Mouse (Mus musculus) kidney, embryonic 14.5 days (tissue): ENCODE data around the gene Scfd2. TPM values are rescaled to one million over a fixed set of nuclear protein-coding genes. Genes with fewer than 3 reads are reported as not detected.

Experiments
- ATAC-seq: fragments of 200-750 bp; cut with Nextera tagmentation; 2 replicates; pipeline ENCODE4 v1.8.0; 2017; ENCODE audit warnings: moderate number of reproducible peaks, mild to moderate bottlenecking, moderate TSS enrichment, moderate library complexity; ENCODE audit not compliant: low FRiP score, low TSS enrichment
- H3K27ac ChIP-seq: fragments of 300-500 bp; sonication (generic); 2 replicates; pipeline ENCODE4 v1.5.1; 2014; ENCODE audit warnings: low read depth, mild to moderate bottlenecking, low read length, moderate library complexity, mixed read lengths
- H3K27me3 ChIP-seq: fragments of 300-500 bp; sonication (generic); 2 replicates; pipeline ENCODE4 v1.6.1; 2014; ENCODE audit warnings: mild to moderate bottlenecking, low read length; ENCODE audit not compliant: control insufficient read depth, insufficient read depth
- H3K36me3 ChIP-seq: fragments of 300-500 bp; sonication (generic); 2 replicates; pipeline ENCODE4 v1.6.1; 2014; ENCODE audit warnings: low read length, mixed read lengths; ENCODE audit not compliant: control insufficient read depth, insufficient read depth
- H3K4me1 ChIP-seq: fragments of 300-500 bp; sonication (generic); 2 replicates; pipeline ENCODE4 v1.6.1; 2014; ENCODE audit warnings: low read length, mixed read lengths; ENCODE audit not compliant: control insufficient read depth, insufficient read depth
- H3K4me2 ChIP-seq: fragments of 300-500 bp; sonication (generic); replicated peaks from 2 replicates; pipeline ENCODE4 v1.6.1; 2014; ENCODE audit warnings: low read depth, mild to moderate bottlenecking, low read length
- H3K4me3 ChIP-seq: fragments of 300-500 bp; sonication (generic); 2 replicates; pipeline ENCODE4 v1.5.1; 2014; ENCODE audit warnings: mild to moderate bottlenecking, low read length
- H3K9ac ChIP-seq: fragments of 300-500 bp; sonication (generic); 2 replicates; pipeline ENCODE4 v1.6.1; 2014; ENCODE audit warnings: low read depth, mild to moderate bottlenecking, low read length, moderate library complexity
- H3K9me3 ChIP-seq: fragments of 300-500 bp; sonication (generic); 2 replicates; pipeline ENCODE4 v1.6.1; 2016; ENCODE audit warnings: low read length; ENCODE audit not compliant: control insufficient read depth
- WGBS: fragments of 180-500 bp; shearing (Covaris S2); extraction: QIAGEN DNeasy Blood & Tissue Kit; methylation state at CpG from one replicate; pipeline ENCODE4 v1.1.7; 2014; 5-methylcytosine and 5-hydroxymethylcytosine counted together
- polyA plus RNA-seq: library from polyadenylated mRNA; unstranded; fragments of >200 nt; fragmentation: Nextera tagmentation; extraction: Ambion mirVana; gene quantifications from 2 replicates; pipeline ENCODE4 v1.2.1, GENCODE M21; 2014

Scfd2 gene
- polyA plus RNA-seq, 1 experiment from 2014 or later = 18.3 TPM

GRCm38 (mm10) chr5:74279673-74280072 lies 251.9 kb downstream of the Scfd2 start:
- H3K4me1 ChIP-seq = peaks cover 9% of the 10 kb centered on the region
- H3K36me3 ChIP-seq = no peaks in the 10 kb centered on the region
- no peak for ATAC-seq
- no peak overlapping the region for H3K4me2 ChIP-seq
- H3K9ac ChIP-seq = no peak overlapping the region
- H3K4me3 ChIP-seq = no peak overlapping the region
- H3K27ac ChIP-seq = no peak overlapping the region
- H3K9me3 ChIP-seq = no peaks in the 10 kb centered on the region
- 71% methylated on average over 7 of the region's 7 CpGs for WGBS
- H3K27me3 ChIP-seq = no peaks in the 10 kb centered on the region

GRCm38 (mm10) chr5:74278428-74278827 lies 253.1 kb downstream of the Scfd2 start:
- Histone ChIP-seq H3K9ac (no peak overlapping the region), H3K4me2 (no peak overlapping the region), H3K9me3 (no peaks in the 10 kb centered on the region), H3K27me3 (no peaks in the 10 kb centered on the region), H3K4me3 (no peak overlapping the region), H3K36me3 (no peaks in the 10 kb centered on the region), H3K4me1 (peaks cover 9% of the 10 kb centered on the region), H3K27ac (no peak overlapping the region)
- ATAC-seq = no peak
- WGBS = 76% methylated on average over 7 of the region's 7 CpGs

- Histone ChIP-seq H3K9ac (no peak overlapping the region), H3K4me3 (no peak overlapping the region), H3K4me2 (no peak overlapping the region), H3K27ac (no peak overlapping the region), H3K4me1 (peaks cover 9% of the 10 kb centered on the region), H3K36me3 (no peaks in the 10 kb centered on the region), H3K9me3 (no peaks in the 10 kb centered on the region), H3K27me3 (no peaks in the 10 kb centered on the region)
- 0% methylated on average over 3 of the region's 3 CpGs for WGBS
- ATAC-seq = peak; percentile 91
These were observed 253.8 kb downstream of the Scfd2 start for GRCm38 (mm10) chr5:74277712-74278111.

GRCm38 (mm10) chr5:74277216-74277615 lies 254.3 kb downstream of the Scfd2 start:
- Histone ChIP-seq H3K4me2 (no peak overlapping the region), H3K4me3 (no peak overlapping the region), H3K27me3 (no peaks in the 10 kb centered on the region), H3K36me3 (no peaks in the 10 kb centered on the region), H3K4me1 (peaks cover 9% of the 10 kb centered on the region), H3K9ac (no peak overlapping the region), H3K27ac (0 out of 2 replicates have a peak overlapping the region, but pooled peaks have one; percentile 7), H3K9me3 (no peaks in the 10 kb centered on the region)
- 73% methylated on average over 5 of the region's 5 CpGs for WGBS
- ATAC-seq = peak; percentile 61

- Histone ChIP-seq H3K27me3 (no peaks in the 10 kb centered on the region), H3K36me3 (no peaks in the 10 kb centered on the region), H3K4me1 (peaks cover 9% of the 10 kb centered on the region), H3K9ac (no peak overlapping the region), H3K4me3 (no peak overlapping the region), H3K27ac (no peak overlapping the region), H3K4me2 (no peak overlapping the region), H3K9me3 (no peaks in the 10 kb centered on the region)
- WGBS = 88% methylated on average over 3 of the region's 3 CpGs
- ATAC-seq = no peak
These were observed 258.2 kb downstream of the Scfd2 start for GRCm38 (mm10) chr5:74273313-74273712.

- H3K4me2 ChIP-seq = no peak overlapping the region
- H3K27me3 ChIP-seq = no peaks in the 10 kb centered on the region
- no peak overlapping the region for H3K9ac ChIP-seq
- no peaks in the 10 kb centered on the region for H3K9me3 ChIP-seq
- H3K4me1 ChIP-seq = peaks cover 13% of the 10 kb centered on the region; the same call in 1 of the 2 replicates
- no peak overlapping the region for H3K27ac ChIP-seq
- no peaks in the 10 kb centered on the region for H3K36me3 ChIP-seq
- WGBS = 50% methylated on average over 5 of the region's 5 CpGs
- no peak for ATAC-seq
- no peak overlapping the region for H3K4me3 ChIP-seq
These were observed 263.7 kb downstream of the Scfd2 start for GRCm38 (mm10) chr5:74267736-74268369.

GRCm38 (mm10) chr5:74267196-74267595 lies 264.4 kb downstream of the Scfd2 start:
- no peaks in the 10 kb centered on the region for H3K27me3 ChIP-seq
- H3K36me3 ChIP-seq = no peaks in the 10 kb centered on the region
- H3K9me3 ChIP-seq = no peaks in the 10 kb centered on the region
- 94% methylated on average over 1 of the region's 1 CpGs for WGBS
- no peak overlapping the region for H3K27ac ChIP-seq
- peaks cover 13% of the 10 kb centered on the region; the same call in 1 of the 2 replicates for H3K4me1 ChIP-seq
- ATAC-seq = no peak
- no peak overlapping the region for H3K4me3 ChIP-seq
- no peak overlapping the region for H3K9ac ChIP-seq
- no peak overlapping the region for H3K4me2 ChIP-seq

GRCm38 (mm10) chr5:74266476-74266819 lies 265.1 kb downstream of the Scfd2 start:
- Histone ChIP-seq H3K9me3 (no peaks in the 10 kb centered on the region), H3K4me2 (no peak overlapping the region), H3K27ac (no peak overlapping the region), H3K27me3 (no peaks in the 10 kb centered on the region), H3K4me3 (no peak overlapping the region), H3K9ac (no peak overlapping the region), H3K4me1 (peaks cover 13% of the 10 kb centered on the region; the same call in 1 of the 2 replicates), H3K36me3 (no peaks in the 10 kb centered on the region)
- peak; percentile 40; the same call in 1 of the 2 replicates for ATAC-seq
- 65% methylated on average over 5 of the region's 5 CpGs for WGBS

- H3K9me3 ChIP-seq = no peaks in the 10 kb centered on the region
- 58% methylated on average over 13 of the region's 13 CpGs for WGBS
- no peaks in the 10 kb centered on the region for H3K36me3 ChIP-seq
- peak overlapping the region; percentile 62; the same call in 1 of the 2 replicates for H3K27ac ChIP-seq
- H3K4me1 ChIP-seq = peaks cover 13% of the 10 kb centered on the region; the same call in 1 of the 2 replicates
- no peak for ATAC-seq
- no peak overlapping the region for H3K9ac ChIP-seq
- H3K4me3 ChIP-seq = no peak overlapping the region
- no peaks in the 10 kb centered on the region for H3K27me3 ChIP-seq
- no peak overlapping the region for H3K4me2 ChIP-seq
These were observed 265.7 kb downstream of the Scfd2 start for GRCm38 (mm10) chr5:74265601-74266475.
